Mouse (Mus musculus): Measurements from ENCODE around the gene Necab2.

Necab2 gene

GRCm38 (mm10) chr8:119516674-119517073, 70.2 kb downstream of the Necab2 start:
- DNase-seq (ENCODE audit: low spot score in 2 of 2), result no peak

- no peak for DNase-seq (ENCODE audit: low spot score in 2 of 2)
Measured at GRCm38 (mm10) chr8:119520102-119520501, 73.6 kb downstream of the Necab2 start.
